Mouse (Mus musculus) bone marrow, adult 2 months (tissue): ENCODE measurements at regions not wholly inside any gene's neighbourhood (a gene's known extent, or its start where the extent isn't known, plus 50 kb on each side); places are given as distances from the start of the nearest gene placed in this dataset.

ENCODE experiments used
- H3K27ac ChIP-seq: fragments of 200-500 bp; 2 replicates; pipeline ENCODE4 v1.5.1; 2012; ENCODE audit warnings: low read depth, mild to moderate bottlenecking, control low read depth, inconsistent platforms, low read length; ENCODE audit not compliant: control insufficient read depth, poor library complexity, insufficient read depth
- H3K4me1 ChIP-seq: fragments of 200-500 bp; 2 replicates; pipeline ENCODE4 v1.6.1; 2011; ENCODE audit warnings: low read length; ENCODE audit not compliant: control insufficient read depth, insufficient read depth
- H3K4me3 ChIP-seq: fragments of 200-500 bp; replicated peaks from 2 replicates; pipeline ENCODE3; 2011; ENCODE audit warnings: mild to moderate bottlenecking, low read depth, low read length, control low read depth; ENCODE audit not compliant: control insufficient read depth
- CTCF ChIP-seq: fragments of 200-500 bp; IDR thresholded peaks from 2 replicates; pipeline ENCODE4 v1.5.1; 2011; ENCODE audit warnings: low read length, control low read depth; ENCODE audit not compliant: control insufficient read depth, insufficient read depth
- POLR2A ChIP-seq: fragments of 200-500 bp; IDR thresholded peaks from 2 replicates; pipeline ENCODE4 v1.6.1; 2011; ENCODE audit warnings: low read depth, mild to moderate bottlenecking, control low read depth, low read length, borderline replicate concordance; ENCODE audit not compliant: control insufficient read depth
- WGBS: fragments of 180-500 bp; shearing (Covaris S2); methylation state at CpG from one replicate; pipeline ENCODE4 v1.1.7; 2018; 5-methylcytosine and 5-hydroxymethylcytosine counted together

- no peak overlapping the region for H3K27ac ChIP-seq
- no peak for TF ChIP-seq POLR2A
- no peak for TF ChIP-seq CTCF
- no peaks in the 10 kb centered on the region for H3K4me1 ChIP-seq
- H3K4me3 ChIP-seq = no peak overlapping the region
- 66% methylated on average over 11 of the region's 11 CpGs for WGBS
These were observed 111.8 kb upstream of the Lemd2 start for GRCm38 (mm10) chr17:27315947-27316628.

- no peak for TF ChIP-seq CTCF
- H3K4me1 ChIP-seq = no peaks in the 10 kb centered on the region
- no peak overlapping the region for H3K27ac ChIP-seq
- no peak overlapping the region for H3K4me3 ChIP-seq
- 70% methylated on average over 3 of the region's 3 CpGs for WGBS
These were observed 111.2 kb upstream of the Lemd2 start for GRCm38 (mm10) chr17:27315428-27315827.

- 69% methylated on average over 7 of the region's 7 CpGs for WGBS
- Histone ChIP-seq H3K4me1 (no peaks in the 10 kb centered on the region), H3K27ac (no peak overlapping the region), H3K4me3 (no peak overlapping the region)
- TF ChIP-seq CTCF (no peak), POLR2A (no peak)
These were observed 110.6 kb upstream of the Lemd2 start for GRCm38 (mm10) chr17:27314821-27315392.

- 37% methylated on average over 4 of the region's 4 CpGs for WGBS
These were observed 104.7 kb upstream of the Lemd2 start for GRCm38 (mm10) chr17:27308933-27309332.

GRCm38 (mm10) chr17:27304842-27305241 is 100.6 kb upstream of the Lemd2 start:
- 85% methylated on average over 3 of the region's 3 CpGs for WGBS

More at GRCm38 (mm10) chr17:27308933-27309332, 104.7 kb upstream of the Lemd2 start:
- TF ChIP-seq POLR2A (no peak), CTCF (no peak)
- no peaks in the 10 kb centered on the region for H3K4me1 ChIP-seq
- no peak overlapping the region for H3K4me3 ChIP-seq
- no peak overlapping the region for H3K27ac ChIP-seq

GRCm38 (mm10) chr17:27303633-27304479 is 99.6 kb upstream of the Lemd2 start:
- H3K27ac ChIP-seq = no peak overlapping the region
- TF ChIP-seq POLR2A (no peak), CTCF (no peak)
- H3K4me1 ChIP-seq = no peaks in the 10 kb centered on the region; the same call in 1 of the 2 replicates
- H3K4me3 ChIP-seq = no peak overlapping the region
- WGBS = 79% methylated on average over 17 of the region's 17 CpGs

More at GRCm38 (mm10) chr17:27304842-27305241, 100.6 kb upstream of the Lemd2 start:
- H3K4me1 ChIP-seq = no peaks in the 10 kb centered on the region
- TF ChIP-seq POLR2A (no peak), CTCF (no peak)
- H3K27ac ChIP-seq = no peak overlapping the region
- H3K4me3 ChIP-seq = no peak overlapping the region

GRCm38 (mm10) chr17:27303061-27303460 is 98.8 kb upstream of the Lemd2 start:
- Histone ChIP-seq H3K4me3 (no peak overlapping the region), H3K27ac (no peak overlapping the region), H3K4me1 (no peaks in the 10 kb centered on the region; the same call in 1 of the 2 replicates)
- TF ChIP-seq CTCF = no peak
- no peak for TF ChIP-seq POLR2A
- 91% methylated on average over 12 of the region's 12 CpGs for WGBS

- no peak overlapping the region for H3K4me3 ChIP-seq
- H3K27ac ChIP-seq = no peak overlapping the region
- WGBS = 56% methylated on average over 11 of the region's 11 CpGs
- no peak for TF ChIP-seq CTCF
- no peak for TF ChIP-seq POLR2A
- no peaks in the 10 kb centered on the region; the same call in 1 of the 2 replicates for H3K4me1 ChIP-seq
These were observed 97.1 kb upstream of the Lemd2 start for GRCm38 (mm10) chr17:27301376-27301775.
